Mouse (Mus musculus): Measurements from ENCODE around the gene Naga. TPM values are rescaled to one million over a fixed set of nuclear protein-coding genes. Genes with fewer than 3 reads are reported as not detected.
A peak's percentile ranks its signal among the peaks of the same experiment; 100 is the strongest.

Gene Naga
- polyA plus RNA-seq, 1 experiment: 20.9 TPM

DNA sequence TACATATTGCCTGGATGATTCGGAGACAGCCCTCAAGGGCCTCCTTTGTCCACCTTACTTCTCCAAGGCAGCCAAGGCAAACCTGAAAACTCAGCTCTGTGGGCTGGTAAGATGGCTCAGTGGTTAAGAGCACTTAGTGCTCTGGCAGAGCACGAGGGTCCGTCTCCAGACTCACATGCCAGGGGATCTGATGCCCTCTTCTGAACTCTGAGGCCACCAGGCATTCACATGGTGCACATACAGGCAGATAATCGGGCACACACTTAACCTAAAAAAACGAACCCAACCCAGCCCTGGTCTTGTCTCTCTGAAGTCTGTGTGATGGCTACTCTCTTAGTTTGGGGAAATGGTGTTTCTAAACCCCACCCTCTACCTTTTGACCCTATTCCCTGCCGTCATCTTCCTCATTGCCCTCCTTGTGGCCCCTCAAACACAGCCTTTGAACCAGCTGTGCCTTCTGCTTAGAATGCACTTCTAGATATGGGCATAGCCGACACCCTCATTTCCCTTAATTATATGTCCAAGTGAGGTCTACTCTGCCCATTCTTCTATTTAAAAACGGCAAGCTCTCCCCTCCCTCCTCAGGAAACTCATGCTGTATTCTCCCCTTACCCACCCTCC, 1.0 kb upstream of the Naga start:
- H3ac ChIP-seq (ENCODE audit: control insufficient read depth, insufficient read length, low read depth): no peak overlapping the region
- no peak overlapping the region for H3K4me3 ChIP-seq (ENCODE audit: insufficient read depth, poor library complexity, severe bottlenecking)
- H3K79me2 ChIP-seq (ENCODE audit: control insufficient read depth, insufficient read depth): peaks cover 10% of the 10 kb centered on the region
- no peaks in the 10 kb centered on the region for H3K79me3 ChIP-seq (ENCODE audit: low read depth)
- no peak for TF ChIP-seq MAX (IDR thresholded peaks at IDR 0.05)
- TF ChIP-seq USF1 (IDR thresholded peaks at IDR 0.05; ENCODE audit: low read depth): no peak
- TF ChIP-seq MYOG (IDR thresholded peaks at IDR 0.05; ENCODE audit: control insufficient read depth, extremely low read depth, insufficient read length): no peak
- no peak for TF ChIP-seq MYOD1 (IDR thresholded peaks at IDR 0.05; ENCODE audit: control insufficient read depth, insufficient read length, low read depth)
- no peak for TF ChIP-seq FOSL1 (IDR thresholded peaks at IDR 0.05; ENCODE audit: insufficient read depth, low read length, poor library complexity, severe bottlenecking)
- no peak for TF ChIP-seq CEBPB (IDR thresholded peaks at IDR 0.05; ENCODE audit: low read depth)
- TF ChIP-seq CTCF (IDR thresholded peaks at IDR 0.05; ENCODE audit: control insufficient read depth, insufficient read depth, insufficient read length): no peak
- no peaks in the 10 kb centered on the region for H3K27me3 ChIP-seq (ENCODE audit: control insufficient read depth, insufficient read depth, insufficient read length)
- peaks cover 9% of the 10 kb centered on the region for H3K36me3 ChIP-seq (ENCODE audit: control insufficient read depth, insufficient read depth)

DNA sequence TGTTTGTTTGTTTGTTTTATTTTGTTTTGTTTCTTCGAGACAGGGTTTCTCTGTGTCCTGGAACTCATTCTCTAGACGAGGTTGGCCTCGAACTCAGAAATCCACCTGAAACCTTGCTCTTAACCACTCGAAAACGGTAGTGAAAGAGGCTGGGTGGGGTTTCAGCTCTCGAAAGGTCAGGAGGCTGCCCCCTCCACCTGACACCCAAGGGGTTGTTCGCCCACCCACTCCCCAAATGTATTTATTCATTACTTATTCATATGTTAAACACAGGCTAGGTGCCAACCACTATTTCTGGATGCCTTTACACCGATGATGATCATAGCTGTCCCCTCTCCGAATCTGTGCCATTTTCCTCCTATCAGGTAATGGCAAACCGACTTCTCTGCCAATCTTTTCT, 425 bp upstream of the Naga start:
- H3K27me3 ChIP-seq (ENCODE audit: control insufficient read depth, insufficient read depth, insufficient read length): no peaks in the 10 kb centered on the region
- H3K36me3 ChIP-seq (ENCODE audit: control insufficient read depth, insufficient read depth): peaks cover 14% of the 10 kb centered on the region
- TF ChIP-seq MAX (IDR thresholded peaks at IDR 0.05) (no peak), FOSL1 (IDR thresholded peaks at IDR 0.05; ENCODE audit: insufficient read depth, low read length, poor library complexity, severe bottlenecking) (no peak), CTCF (IDR thresholded peaks at IDR 0.05; ENCODE audit: control insufficient read depth, insufficient read depth, insufficient read length) (no peak), MYOG (IDR thresholded peaks at IDR 0.05; ENCODE audit: control insufficient read depth, extremely low read depth, insufficient read length) (no peak), USF1 (IDR thresholded peaks at IDR 0.05; ENCODE audit: low read depth) (no peak), CEBPB (IDR thresholded peaks at IDR 0.05; ENCODE audit: low read depth) (no peak), MYOD1 (IDR thresholded peaks at IDR 0.05; ENCODE audit: control insufficient read depth, insufficient read length, low read depth) (no peak)
- no peaks in the 10 kb centered on the region for H3K79me3 ChIP-seq (ENCODE audit: low read depth)
- H3K4me3 ChIP-seq (ENCODE audit: insufficient read depth, poor library complexity, severe bottlenecking): no peak overlapping the region
- H3K79me2 ChIP-seq (ENCODE audit: control insufficient read depth, insufficient read depth): peaks cover 10% of the 10 kb centered on the region
- no peak overlapping the region for H3ac ChIP-seq (ENCODE audit: control insufficient read depth, insufficient read length, low read depth)

DNA sequence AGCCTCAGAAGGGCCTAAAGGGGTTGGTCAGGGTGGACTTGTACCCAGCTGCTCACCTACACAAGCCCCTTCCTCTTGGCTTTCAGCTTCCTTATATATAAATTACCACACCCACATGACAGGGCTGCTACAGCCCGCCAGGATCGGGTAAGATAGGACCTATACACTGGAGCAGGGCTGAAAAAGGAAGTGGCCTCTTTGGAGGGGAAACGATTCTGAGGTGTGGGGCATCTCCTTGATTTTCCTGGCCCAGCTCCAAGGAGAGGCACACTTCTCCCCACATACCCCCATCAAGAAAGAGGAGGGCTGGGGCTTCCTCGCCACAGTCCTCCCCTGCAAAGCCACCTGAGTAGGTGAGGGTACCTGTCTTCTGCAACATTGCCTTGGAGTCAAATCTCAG, 850 bp downstream of the Naga start:
- no peaks in the 10 kb centered on the region for H3K27me3 ChIP-seq (ENCODE audit: control insufficient read depth, insufficient read depth, insufficient read length)
- H3K4me3 ChIP-seq (ENCODE audit: insufficient read depth, poor library complexity, severe bottlenecking): peak overlapping the region; percentile 66
- H3K79me2 ChIP-seq (ENCODE audit: control insufficient read depth, insufficient read depth): peaks cover 10% of the 10 kb centered on the region
- H3K79me3 ChIP-seq (ENCODE audit: low read depth): no peaks in the 10 kb centered on the region
- peak overlapping the region; percentile 39 for H3ac ChIP-seq (ENCODE audit: control insufficient read depth, insufficient read length, low read depth)
- TF ChIP-seq CTCF (IDR thresholded peaks at IDR 0.05; ENCODE audit: control insufficient read depth, insufficient read depth, insufficient read length) (no peak), FOSL1 (IDR thresholded peaks at IDR 0.05; ENCODE audit: insufficient read depth, low read length, poor library complexity, severe bottlenecking) (no peak), USF1 (IDR thresholded peaks at IDR 0.05; ENCODE audit: low read depth) (no peak), CEBPB (IDR thresholded peaks at IDR 0.05; ENCODE audit: low read depth) (no peak), MYOD1 (IDR thresholded peaks at IDR 0.05; ENCODE audit: control insufficient read depth, insufficient read length, low read depth) (no peak), MAX (IDR thresholded peaks at IDR 0.05) (no peak)
- peaks cover 15% of the 10 kb centered on the region for H3K36me3 ChIP-seq (ENCODE audit: control insufficient read depth, insufficient read depth)

DNA sequence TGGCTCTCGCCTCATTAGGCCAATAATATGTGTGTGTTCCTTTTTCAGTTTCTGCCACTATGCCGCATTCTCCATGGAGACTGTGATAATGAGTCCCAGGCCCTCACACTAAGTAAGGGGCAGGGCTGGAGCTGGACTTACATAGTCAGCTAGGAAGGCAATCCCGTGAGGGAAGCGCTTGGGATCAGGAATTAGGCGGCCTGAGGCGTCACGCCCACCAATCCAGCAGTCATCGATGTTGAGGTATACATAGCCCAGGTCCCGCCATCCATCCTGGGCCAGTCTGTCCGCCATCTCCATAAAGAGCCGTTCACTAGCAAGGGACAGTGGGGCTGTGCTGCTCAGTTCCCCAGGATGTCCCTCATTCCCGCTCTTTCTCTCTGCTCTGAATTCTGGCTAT, 2.1 kb downstream of the Naga start:
- Histone ChIP-seq H3K79me2 (ENCODE audit: control insufficient read depth, insufficient read depth) (peaks cover 10% of the 10 kb centered on the region), H3K79me3 (ENCODE audit: low read depth) (no peaks in the 10 kb centered on the region), H3K36me3 (ENCODE audit: control insufficient read depth, insufficient read depth) (peaks cover 15% of the 10 kb centered on the region), H3K27me3 (ENCODE audit: control insufficient read depth, insufficient read depth, insufficient read length) (no peaks in the 10 kb centered on the region), H3K4me3 (ENCODE audit: insufficient read depth, poor library complexity, severe bottlenecking) (no peak overlapping the region), H3ac (ENCODE audit: control insufficient read depth, insufficient read length, low read depth) (no peak overlapping the region)
- TF ChIP-seq CEBPB (IDR thresholded peaks at IDR 0.05; ENCODE audit: low read depth) (no peak), FOSL1 (IDR thresholded peaks at IDR 0.05; ENCODE audit: insufficient read depth, low read length, poor library complexity, severe bottlenecking) (no peak), CTCF (IDR thresholded peaks at IDR 0.05; ENCODE audit: control insufficient read depth, insufficient read depth, insufficient read length) (no peak), USF1 (IDR thresholded peaks at IDR 0.05; ENCODE audit: low read depth) (no peak), MYOD1 (IDR thresholded peaks at IDR 0.05; ENCODE audit: control insufficient read depth, insufficient read length, low read depth) (no peak), MAX (IDR thresholded peaks at IDR 0.05) (no peak), MYOG (IDR thresholded peaks at IDR 0.05; ENCODE audit: control insufficient read depth, extremely low read depth, insufficient read length) (no peak)

DNA sequence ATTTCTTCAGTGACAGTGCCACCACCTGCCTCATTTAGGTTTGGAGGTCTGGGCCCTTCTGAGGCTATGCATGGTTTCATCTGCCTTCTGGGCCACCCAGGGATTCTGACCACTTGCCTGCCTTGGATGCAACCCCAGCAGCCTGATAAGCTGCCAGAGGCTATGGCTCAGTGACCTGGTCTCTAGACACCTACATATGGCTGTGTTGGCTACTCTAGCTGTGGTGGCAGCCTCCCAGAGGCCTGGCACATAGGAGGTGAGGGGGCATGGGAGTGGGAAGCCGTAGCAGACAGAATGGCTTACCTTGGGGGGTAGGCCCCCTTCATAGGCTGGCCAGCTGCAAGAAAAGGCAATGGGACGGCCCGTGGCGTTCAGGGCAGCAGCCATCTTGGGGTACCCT, 3.5 kb downstream of the Naga start:
- Histone ChIP-seq H3K36me3 (ENCODE audit: control insufficient read depth, insufficient read depth) (peaks cover 15% of the 10 kb centered on the region), H3K27me3 (ENCODE audit: control insufficient read depth, insufficient read depth, insufficient read length) (no peaks in the 10 kb centered on the region), H3K79me2 (ENCODE audit: control insufficient read depth, insufficient read depth) (peaks cover 10% of the 10 kb centered on the region), H3K79me3 (ENCODE audit: low read depth) (no peaks in the 10 kb centered on the region), H3ac (ENCODE audit: control insufficient read depth, insufficient read length, low read depth) (no peak overlapping the region), H3K4me3 (ENCODE audit: insufficient read depth, poor library complexity, severe bottlenecking) (no peak overlapping the region)
- TF ChIP-seq CEBPB (IDR thresholded peaks at IDR 0.05; ENCODE audit: low read depth) (no peak), MYOG (IDR thresholded peaks at IDR 0.05; ENCODE audit: control insufficient read depth, extremely low read depth, insufficient read length) (no peak), USF1 (IDR thresholded peaks at IDR 0.05; ENCODE audit: low read depth) (no peak), MYOD1 (IDR thresholded peaks at IDR 0.05; ENCODE audit: control insufficient read depth, insufficient read length, low read depth) (no peak), MAX (IDR thresholded peaks at IDR 0.05) (no peak), FOSL1 (IDR thresholded peaks at IDR 0.05; ENCODE audit: insufficient read depth, low read length, poor library complexity, severe bottlenecking) (no peak), CTCF (IDR thresholded peaks at IDR 0.05; ENCODE audit: control insufficient read depth, insufficient read depth, insufficient read length) (no peak)
